Mouse (Mus musculus): Measurements from ENCODE around the gene Prss50. TPM values are rescaled to one million over a fixed set of nuclear protein-coding genes. Genes with fewer than 3 reads are reported as not detected.

Prss50 gene
- polyA plus RNA-seq, 1 experiment, result 6.9 TPM

GRCm38 (mm10) chr9:110891077-110891828 lies 33.5 kb downstream of the Prss50 start:
- 46% methylated on average over 12 of the region's 12 CpGs for WGBS
- no peaks in the 10 kb centered on the region; the same call in 1 of the 2 replicates for H3K4me1 ChIP-seq (ENCODE audit: control insufficient read depth, insufficient read depth, low read length)
- H3K4me3 ChIP-seq (replicated peaks; ENCODE audit: control insufficient read depth, low read depth, low read length), result no peak overlapping the region
- no peak overlapping the region for H3K27ac ChIP-seq (ENCODE audit: control insufficient read depth, insufficient read depth, low read depth, low read length, poor library complexity)
- TF ChIP-seq CTCF (IDR thresholded peaks at IDR 0.05; ENCODE audit: control insufficient read depth, insufficient read depth, low read length) (no peak), POLR2A (IDR thresholded peaks at IDR 0.05; ENCODE audit: borderline replicate concordance, control insufficient read depth, low read depth, low read length) (no peak)

GRCm38 (mm10) chr9:110892552-110892951 lies 34.8 kb downstream of the Prss50 start:
- no peak for TF ChIP-seq CTCF (IDR thresholded peaks at IDR 0.05; ENCODE audit: control insufficient read depth, insufficient read depth, low read length)
- TF ChIP-seq POLR2A (IDR thresholded peaks at IDR 0.05; ENCODE audit: borderline replicate concordance, control insufficient read depth, low read depth, low read length), result no peak
- Histone ChIP-seq H3K27ac (ENCODE audit: control insufficient read depth, insufficient read depth, low read depth, low read length, poor library complexity) (no peak overlapping the region), H3K4me3 (replicated peaks; ENCODE audit: control insufficient read depth, low read depth, low read length) (no peak overlapping the region), H3K4me1 (ENCODE audit: control insufficient read depth, insufficient read depth, low read length) (no peaks in the 10 kb centered on the region; the same call in 1 of the 2 replicates)
- WGBS, result 84% methylated on average over 3 of the region's 3 CpGs

DNA sequence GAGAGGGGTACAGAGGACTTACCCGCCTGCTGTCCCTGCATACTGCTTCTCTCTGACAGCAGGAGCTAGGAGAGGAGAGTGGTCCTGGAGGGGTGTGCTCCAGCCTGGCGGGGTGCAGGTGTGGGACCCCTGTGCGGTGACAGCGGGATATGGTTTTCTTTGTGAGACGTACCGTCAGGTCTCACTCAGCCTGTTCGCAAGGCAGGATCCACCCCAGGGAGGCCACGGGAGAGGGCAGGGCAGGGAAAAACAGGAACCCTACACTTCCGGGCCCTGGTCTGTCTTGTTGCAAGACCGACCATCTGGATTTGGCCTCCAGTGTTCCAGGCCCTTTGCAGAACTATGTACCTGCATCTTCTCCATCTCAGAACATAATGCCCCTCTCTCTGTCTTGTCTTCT lies 35.7 kb downstream of the Prss50 start:
- H3K4me1 ChIP-seq (ENCODE audit: control insufficient read depth, insufficient read depth, low read length), result no peaks in the 10 kb centered on the region; the same call in 1 of the 2 replicates
- TF ChIP-seq POLR2A (IDR thresholded peaks at IDR 0.05; ENCODE audit: borderline replicate concordance, control insufficient read depth, low read depth, low read length) (no peak), CTCF (IDR thresholded peaks at IDR 0.05; ENCODE audit: control insufficient read depth, insufficient read depth, low read length) (no peak)
- WGBS, result 46% methylated on average over 10 of the region's 10 CpGs
- no peak overlapping the region for H3K27ac ChIP-seq (ENCODE audit: control insufficient read depth, insufficient read depth, low read depth, low read length, poor library complexity)
- no peak overlapping the region for H3K4me3 ChIP-seq (replicated peaks; ENCODE audit: control insufficient read depth, low read depth, low read length)

GRCm38 (mm10) chr9:110895507-110895906 lies 37.7 kb downstream of the Prss50 start:
- Histone ChIP-seq H3K4me3 (replicated peaks; ENCODE audit: control insufficient read depth, low read depth, low read length) (no peak overlapping the region), H3K4me1 (ENCODE audit: control insufficient read depth, insufficient read depth, low read length) (no peaks in the 10 kb centered on the region; the same call in 1 of the 2 replicates), H3K27ac (ENCODE audit: control insufficient read depth, insufficient read depth, low read depth, low read length, poor library complexity) (no peak overlapping the region)
- 65% methylated on average over 5 of the region's 5 CpGs for WGBS
- TF ChIP-seq CTCF (IDR thresholded peaks at IDR 0.05; ENCODE audit: control insufficient read depth, insufficient read depth, low read length), result no peak

GRCm38 (mm10) chr9:110895994-110896393 lies 38.2 kb downstream of the Prss50 start:
- TF ChIP-seq CTCF (IDR thresholded peaks at IDR 0.05; ENCODE audit: control insufficient read depth, insufficient read depth, low read length), result no peak
- TF ChIP-seq POLR2A (IDR thresholded peaks at IDR 0.05; ENCODE audit: borderline replicate concordance, control insufficient read depth, low read depth, low read length), result no peak
- Histone ChIP-seq H3K4me1 (ENCODE audit: control insufficient read depth, insufficient read depth, low read length) (no peaks in the 10 kb centered on the region; the same call in 1 of the 2 replicates), H3K4me3 (replicated peaks; ENCODE audit: control insufficient read depth, low read depth, low read length) (no peak overlapping the region), H3K27ac (ENCODE audit: control insufficient read depth, insufficient read depth, low read depth, low read length, poor library complexity) (no peak overlapping the region)
- 59% methylated on average over 7 of the region's 7 CpGs for WGBS

- H3K4me1 ChIP-seq (ENCODE audit: control insufficient read depth, insufficient read depth, low read length), result no peaks in the 10 kb centered on the region; the same call in 1 of the 2 replicates
- TF ChIP-seq CTCF (IDR thresholded peaks at IDR 0.05; ENCODE audit: control insufficient read depth, insufficient read depth, low read length), result no peak
- no peak for TF ChIP-seq POLR2A (IDR thresholded peaks at IDR 0.05; ENCODE audit: borderline replicate concordance, control insufficient read depth, low read depth, low read length)
- no peak overlapping the region for H3K27ac ChIP-seq (ENCODE audit: control insufficient read depth, insufficient read depth, low read depth, low read length, poor library complexity)
- WGBS, result 4% methylated on average over 6 of the region's 6 CpGs
- H3K4me3 ChIP-seq (replicated peaks; ENCODE audit: control insufficient read depth, low read depth, low read length), result no peak overlapping the region
Measured at GRCm38 (mm10) chr9:110896595-110896994, 38.8 kb downstream of the Prss50 start.

DNA sequence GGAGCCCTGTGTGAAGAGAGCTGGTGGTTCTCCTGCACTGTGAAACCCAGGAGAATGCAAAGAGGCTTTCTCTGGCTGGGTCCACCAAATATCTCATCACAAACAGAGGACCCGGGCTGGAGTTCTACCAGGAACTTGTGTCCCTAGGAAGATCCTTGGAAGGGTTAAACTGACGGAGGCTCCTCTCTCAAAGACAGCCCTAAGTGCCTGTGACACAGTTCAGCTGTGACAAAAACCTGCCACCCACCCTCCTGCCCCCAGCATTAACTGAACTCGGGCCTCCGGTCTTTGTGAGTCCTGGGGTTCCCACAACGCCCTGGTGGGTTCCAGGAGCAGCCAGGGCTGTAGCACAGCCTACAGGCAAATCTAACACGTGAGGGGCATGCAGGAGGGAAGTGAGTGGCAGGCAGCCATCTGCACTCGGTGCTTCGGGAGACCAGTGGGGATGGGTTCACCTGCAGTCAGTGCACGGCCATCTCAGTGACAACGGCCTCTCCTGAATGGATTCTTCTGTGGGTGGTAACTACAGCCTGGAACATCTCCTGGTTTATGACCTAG lies 41.8 kb downstream of the Prss50 start:
- H3K4me3 ChIP-seq (replicated peaks; ENCODE audit: control insufficient read depth, low read depth, low read length), result no peak overlapping the region
- WGBS, result 73% methylated on average over 10 of the region's 10 CpGs
- H3K27ac ChIP-seq (ENCODE audit: control insufficient read depth, insufficient read depth, low read depth, low read length, poor library complexity), result no peak overlapping the region
- TF ChIP-seq CTCF (IDR thresholded peaks at IDR 0.05; ENCODE audit: control insufficient read depth, insufficient read depth, low read length) (no peak), POLR2A (IDR thresholded peaks at IDR 0.05; ENCODE audit: borderline replicate concordance, control insufficient read depth, low read depth, low read length) (no peak)
- no peaks in the 10 kb centered on the region for H3K4me1 ChIP-seq (ENCODE audit: control insufficient read depth, insufficient read depth, low read length)

DNA sequence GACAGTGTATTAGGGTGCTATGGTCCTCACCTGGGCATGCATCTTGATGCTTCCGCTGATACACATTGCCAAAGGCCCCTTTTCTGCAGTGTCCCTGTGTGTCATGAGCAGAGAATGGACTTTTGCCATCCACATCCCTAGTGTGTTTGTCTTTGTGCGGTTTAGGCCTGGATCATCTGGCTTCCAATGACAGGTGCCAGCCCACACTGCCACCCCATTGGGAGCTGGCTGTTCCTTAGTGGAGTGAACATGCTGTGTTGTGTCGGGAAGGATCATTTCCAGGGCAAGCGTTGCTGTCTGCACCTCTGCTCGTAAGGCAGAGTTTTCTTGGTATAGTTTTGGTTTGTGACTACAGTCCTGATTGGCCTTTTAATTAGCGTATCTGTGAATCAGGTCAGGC lies 43.4 kb downstream of the Prss50 start:
- 89% methylated on average over 6 of the region's 6 CpGs for WGBS
- Histone ChIP-seq H3K27ac (ENCODE audit: control insufficient read depth, insufficient read depth, low read depth, low read length, poor library complexity) (no peak overlapping the region), H3K4me1 (ENCODE audit: control insufficient read depth, insufficient read depth, low read length) (no peaks in the 10 kb centered on the region), H3K4me3 (replicated peaks; ENCODE audit: control insufficient read depth, low read depth, low read length) (no peak overlapping the region)
- TF ChIP-seq POLR2A (IDR thresholded peaks at IDR 0.05; ENCODE audit: borderline replicate concordance, control insufficient read depth, low read depth, low read length) (no peak), CTCF (IDR thresholded peaks at IDR 0.05; ENCODE audit: control insufficient read depth, insufficient read depth, low read length) (no peak)
